Mouse (Mus musculus): Measurements from ENCODE around the gene Ly6f.
A peak's percentile ranks its signal among the peaks of the same experiment; 100 is the strongest.
"Not testable (repeated sequence)": the region's sequence is repeated elsewhere in the genome, so short reads cannot be mapped to it uniquely, and the experiment has no call there.

Ly6f gene

DNA sequence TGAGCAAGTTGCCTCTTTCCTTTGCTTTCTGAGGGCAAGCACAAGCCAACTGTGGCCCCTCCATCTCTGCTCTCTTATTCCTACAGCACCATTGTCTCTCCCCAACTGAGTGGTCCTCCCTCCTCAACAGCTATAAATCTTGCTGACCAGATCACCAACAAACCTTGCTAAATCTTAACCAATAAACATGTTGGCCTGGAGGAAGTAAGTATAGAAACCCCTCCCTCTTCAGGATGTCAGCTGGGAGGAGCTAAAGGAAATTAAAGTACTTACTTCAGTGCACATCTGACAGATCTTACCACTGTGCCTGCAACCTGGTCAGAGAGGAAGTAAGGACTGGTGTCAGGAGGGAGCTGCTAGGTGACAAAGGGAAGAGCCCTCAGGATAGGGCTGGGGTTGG lies at the start of gene Ly6f:
Gene Ly6f (plus strand): TSS at position 301 of the 400 bp plus-strand sequence.
- DNase-seq, result no peak

GRCm38 (mm10) chr15:75221942-75222341 lies 46.3 kb upstream of the Ly6f start:
- no peak for DNase-seq

DNA sequence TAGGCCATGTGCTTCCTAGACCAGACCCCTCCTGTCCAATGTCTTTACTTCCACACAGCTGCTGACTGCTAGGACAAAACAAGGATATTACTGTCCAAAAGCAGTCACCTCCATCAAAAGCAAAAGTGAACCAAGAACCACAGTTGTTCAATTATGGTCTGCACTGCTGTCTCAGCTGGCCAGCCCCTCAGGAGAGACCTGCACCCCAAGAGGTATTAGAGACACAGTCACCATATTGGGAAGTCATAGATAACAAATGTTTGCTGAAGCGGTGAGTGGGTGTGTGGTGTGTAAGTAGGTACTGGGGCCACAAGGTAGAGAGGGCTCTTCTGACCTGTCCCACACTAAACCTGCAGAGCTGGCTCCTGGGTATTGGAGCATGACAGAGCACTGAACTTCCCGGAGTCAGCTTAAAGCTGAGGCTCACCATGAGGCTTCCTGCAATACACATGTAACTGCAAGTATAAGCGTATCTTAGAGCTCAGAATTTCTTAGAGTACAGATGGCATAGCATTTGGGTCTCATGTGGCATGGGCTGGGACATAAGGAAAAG lies 30.4 kb upstream of the Ly6f start:
- DNase-seq, result no peak

DNA sequence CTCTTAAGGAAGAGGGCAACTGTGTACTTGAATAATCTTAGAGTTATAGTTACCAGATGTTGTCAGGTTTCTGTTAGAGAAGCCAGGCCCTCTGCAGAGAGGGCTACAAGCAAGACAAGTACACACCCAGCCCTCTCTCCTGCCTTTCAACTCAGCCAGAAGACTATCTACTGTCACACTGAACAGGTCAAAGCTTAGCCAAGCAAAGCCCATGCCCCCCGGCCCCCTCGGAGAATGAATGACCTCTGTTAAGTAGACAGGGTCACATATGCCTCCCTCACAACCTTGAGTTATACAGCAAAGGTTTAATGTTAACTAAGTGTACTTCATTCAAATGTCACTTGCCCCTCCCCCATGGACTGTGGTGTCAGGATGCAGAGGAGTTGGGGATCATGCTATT lies 27.7 kb upstream of the Ly6f start:
- no peak for DNase-seq

GRCm38 (mm10) chr15:75242756-75243640 lies 25.2 kb upstream of the Ly6f start:
- no peak for DNase-seq

GRCm38 (mm10) chr15:75254671-75255070 lies 13.6 kb upstream of the Ly6f start:
- DNase-seq, result no peak

DNA sequence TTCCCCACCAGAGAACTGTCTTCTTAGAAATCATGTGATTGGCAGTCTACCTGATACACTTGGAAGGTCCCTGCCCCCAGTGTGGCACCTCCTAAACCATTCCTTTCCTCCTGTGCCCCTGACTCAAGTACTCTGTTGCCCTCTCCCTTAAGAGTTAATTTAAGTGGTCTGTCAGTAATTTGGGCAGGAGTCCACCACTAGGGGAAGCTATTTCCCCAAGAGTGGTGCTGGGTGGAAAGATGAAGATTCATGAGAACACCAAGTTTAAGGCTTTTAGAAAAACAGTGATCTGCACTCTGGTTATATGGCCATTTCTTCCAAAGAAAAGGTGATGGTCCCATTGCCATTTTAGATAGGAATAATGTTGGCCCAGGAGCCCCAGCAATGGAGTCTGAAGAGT lies 2.4 kb upstream of the Ly6f start:
- no peak for DNase-seq

- no peak for DNase-seq
Observed at GRCm38 (mm10) chr15:75266626-75267025, 1.6 kb upstream of the Ly6f start.

DNA sequence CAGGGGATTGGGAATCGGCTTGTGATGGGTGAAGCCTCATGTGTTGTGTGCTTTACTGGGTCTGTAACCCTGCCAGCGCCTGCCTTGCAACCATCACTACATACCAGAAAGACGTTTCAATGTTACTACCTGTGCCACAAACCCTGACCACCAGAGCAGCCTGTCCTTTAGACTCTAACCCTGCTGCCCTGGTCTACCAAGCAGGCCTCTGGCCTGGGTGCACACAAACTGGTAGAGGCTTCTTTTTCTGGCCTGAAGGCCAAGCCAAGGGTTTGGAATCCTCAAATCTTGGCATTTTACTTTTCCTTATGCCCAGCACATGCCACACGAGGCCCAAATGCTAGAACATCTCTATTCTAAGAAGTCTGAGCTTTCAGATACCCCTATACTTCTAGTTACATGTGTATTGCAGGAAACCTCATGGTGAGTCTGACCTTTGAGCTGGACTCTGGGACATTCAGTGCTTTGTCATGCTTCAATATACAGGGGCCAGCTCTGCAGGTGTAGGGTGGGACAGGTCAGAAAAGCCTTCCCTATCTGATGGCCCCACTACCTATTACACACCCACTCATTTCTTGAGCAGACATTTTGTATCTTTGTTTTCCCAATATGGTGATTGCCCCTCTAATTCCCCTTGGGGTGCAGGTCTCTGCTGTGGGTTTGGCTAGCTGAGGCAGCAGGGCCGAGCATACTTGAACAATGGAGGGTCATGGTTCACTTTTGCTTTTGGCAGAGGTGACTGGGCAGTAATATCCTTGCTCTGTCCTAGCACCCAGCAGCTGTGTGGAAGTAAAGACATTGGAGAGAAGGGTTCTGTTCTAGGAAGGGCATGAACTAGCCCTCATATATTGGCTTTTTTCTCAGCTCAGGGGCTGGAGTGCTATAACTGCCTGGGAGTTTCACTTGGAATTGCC lies 952 bp downstream of the Ly6f start:
- DNase-seq, result peak; percentile 25

- DNase-seq, result no peak
Observed at GRCm38 (mm10) chr15:75270169-75270568, 1.9 kb downstream of the Ly6f start.

GRCm38 (mm10) chr15:75270691-75271362 lies 2.6 kb downstream of the Ly6f start:
- DNase-seq, result no peak

- DNase-seq, result no peak
Observed at GRCm38 (mm10) chr15:75271426-75271825, 3.2 kb downstream of the Ly6f start.

GRCm38 (mm10) chr15:75271891-75272290 lies 3.7 kb downstream of the Ly6f start:
- DNase-seq, result no peak

GRCm38 (mm10) chr15:75281991-75282390 lies 13.8 kb downstream of the Ly6f start:
- DNase-seq, result not testable (repeated sequence)

- DNase-seq, result not testable (repeated sequence)
Observed at GRCm38 (mm10) chr15:75286512-75286911, 18.3 kb downstream of the Ly6f start.

DNA sequence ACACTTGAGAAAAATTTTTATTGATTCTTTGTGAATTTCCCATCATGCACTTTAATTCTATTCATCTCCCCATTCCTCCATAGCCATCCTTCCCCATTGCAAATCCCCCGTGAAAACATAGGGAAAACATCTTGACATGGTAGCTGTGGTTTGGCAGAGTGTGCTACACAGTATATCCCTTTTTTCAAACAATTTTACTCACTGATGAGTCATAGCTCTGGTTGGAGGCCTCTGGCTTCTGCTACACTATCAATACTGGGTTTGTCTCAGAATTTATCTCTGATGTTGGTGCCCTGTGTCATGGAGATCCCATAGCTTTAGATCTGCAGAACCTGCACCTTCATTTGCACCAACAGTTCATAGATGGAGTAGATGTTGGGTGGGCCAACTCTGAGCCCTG lies 24.2 kb downstream of the Ly6f start:
- no peak for DNase-seq

DNA sequence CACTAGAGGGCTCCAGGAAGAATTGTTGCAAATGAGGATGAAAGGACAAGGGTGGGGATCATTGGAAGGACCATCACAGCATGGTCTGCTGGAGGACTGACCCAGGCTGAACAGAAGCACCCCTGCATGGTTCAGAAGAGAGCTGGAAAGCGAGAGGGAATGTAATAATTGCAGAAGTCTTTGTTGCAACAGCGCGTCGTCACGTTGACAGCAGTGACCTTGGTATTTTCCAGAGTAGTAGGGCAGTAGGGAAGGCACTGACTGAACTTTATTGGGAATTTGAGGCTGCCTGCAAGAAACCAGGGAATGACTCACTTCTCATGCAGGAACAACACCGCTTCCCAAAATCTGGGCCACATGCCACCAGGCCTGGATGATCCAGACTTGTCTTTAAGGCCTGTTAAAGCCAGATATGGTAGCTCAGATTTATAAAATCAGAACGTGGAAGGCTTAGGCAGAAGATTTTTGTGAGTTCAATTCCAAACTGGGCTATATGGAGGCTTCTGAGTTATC lies 25.7 kb downstream of the Ly6f start:
- DNase-seq, result no peak

DNA sequence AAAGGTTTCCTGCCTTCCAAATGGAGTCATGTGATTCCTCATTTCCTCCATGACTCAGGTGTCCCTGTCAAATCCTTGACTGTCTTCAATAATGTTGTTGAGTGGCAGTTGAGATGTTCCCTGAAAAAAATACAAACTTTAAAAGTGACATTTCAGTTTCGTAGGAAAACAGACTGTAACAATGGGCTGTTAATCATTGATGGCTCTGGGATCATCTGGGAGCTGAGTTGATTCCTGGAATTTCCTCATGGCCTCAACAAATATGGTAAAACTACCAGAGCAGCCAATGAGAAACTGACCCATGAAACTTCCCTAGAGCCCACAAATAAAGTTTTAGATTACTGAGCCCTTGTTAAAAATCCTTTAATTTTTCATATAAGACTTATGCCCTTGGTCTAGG lies 37.9 kb downstream of the Ly6f start:
- no peak for DNase-seq

DNA sequence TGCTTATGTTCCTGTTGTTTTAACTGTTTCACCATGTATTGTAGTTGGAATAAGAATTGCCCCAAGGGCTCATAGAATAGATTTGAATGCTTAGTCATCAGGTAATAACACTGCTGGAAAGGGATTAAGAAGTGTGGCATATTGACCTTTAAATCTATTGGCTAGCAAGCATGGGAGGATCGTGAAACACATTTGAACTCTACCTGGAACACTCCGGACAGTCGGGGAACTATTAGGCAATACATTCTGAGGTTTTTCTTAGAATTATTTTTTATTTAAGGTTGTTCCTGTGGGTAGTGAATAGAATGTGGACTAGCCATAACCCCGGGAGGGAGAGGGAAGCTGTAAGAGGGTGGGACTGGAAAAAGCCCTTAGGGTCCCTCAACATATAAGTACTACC lies 41.0 kb downstream of the Ly6f start:
- no peak for DNase-seq

GRCm38 (mm10) chr15:75309946-75310345 lies 41.7 kb downstream of the Ly6f start:
- no peak for DNase-seq

- DNase-seq, result peak; percentile 6
Observed at GRCm38 (mm10) chr15:75314421-75314820, 46.2 kb downstream of the Ly6f start.

GRCm38 (mm10) chr15:75317255-75317654 lies 49.0 kb downstream of the Ly6f start:
- DNase-seq, result peak; percentile 9

GRCm38 (mm10) chr15:75318584-75318983 lies 50.4 kb downstream of the Ly6f start:
- DNase-seq, result no peak

All from kidney, adult 18-20 months (tissue).